Mouse (Mus musculus) embryo, embryonic 11.5 days (tissue): Measurements from ENCODE around the gene Ccdc138.
"Not testable (repeated sequence)": the region's sequence is repeated elsewhere in the genome, so short reads cannot be mapped to it uniquely, and the experiment has no call there.

ENCODE experiments used
- DNase-seq: peaks from one replicate; pipeline ENCODE4 v3.0.0-alpha.2; 2012; ENCODE audit warnings: low read depth, low spot score

The Ccdc138 gene

GRCm38 (mm10) chr10:58497320-58498284 lies at the start of gene Ccdc138:
Ccdc138 (plus strand) TSS chr10:58497948.
- peak; percentile 83 for DNase-seq

GRCm38 (mm10) chr10:58451575-58451974 lies 46.2 kb upstream of the Ccdc138 start:
- no peak for DNase-seq

GRCm38 (mm10) chr10:58452185-58452584 lies 45.6 kb upstream of the Ccdc138 start:
- DNase-seq = no peak

- no peak for DNase-seq
These were observed 37.9 kb upstream of the Ccdc138 start for GRCm38 (mm10) chr10:58459896-58460295.

GRCm38 (mm10) chr10:58477086-58477755 lies 20.5 kb upstream of the Ccdc138 start:
- no peak for DNase-seq

- no peak for DNase-seq
These were observed 19.6 kb upstream of the Ccdc138 start for GRCm38 (mm10) chr10:58478071-58478578.

GRCm38 (mm10) chr10:58479954-58480490 lies 17.7 kb upstream of the Ccdc138 start:
- DNase-seq = no peak

- no peak for DNase-seq
These were observed 6.7 kb upstream of the Ccdc138 start for GRCm38 (mm10) chr10:58491031-58491430.

GRCm38 (mm10) chr10:58495637-58496036 lies 2.1 kb upstream of the Ccdc138 start:
- DNase-seq = no peak

- no peak for DNase-seq
These were observed 1.0 kb upstream of the Ccdc138 start for GRCm38 (mm10) chr10:58496732-58497131.

GRCm38 (mm10) chr10:58498516-58498915 lies 768 bp downstream of the Ccdc138 start:
- no peak for DNase-seq

GRCm38 (mm10) chr10:58529358-58529757 lies 31.6 kb downstream of the Ccdc138 start:
- no peak for DNase-seq

- DNase-seq = no peak
These were observed 33.4 kb downstream of the Ccdc138 start for GRCm38 (mm10) chr10:58530896-58531790.

- no peak for DNase-seq
These were observed 34.4 kb downstream of the Ccdc138 start for GRCm38 (mm10) chr10:58532177-58532576.

- not testable (repeated sequence) for DNase-seq
These were observed 38.5 kb downstream of the Ccdc138 start for GRCm38 (mm10) chr10:58536276-58536675.

- DNase-seq = no peak
These were observed 42.9 kb downstream of the Ccdc138 start for GRCm38 (mm10) chr10:58540613-58541012.

GRCm38 (mm10) chr10:58548739-58549138 lies 51.0 kb downstream of the Ccdc138 start:
- no peak for DNase-seq

- DNase-seq = no peak
These were observed 57.1 kb downstream of the Ccdc138 start for GRCm38 (mm10) chr10:58554693-58555387.

- peak; percentile 9 for DNase-seq
These were observed 61.4 kb downstream of the Ccdc138 start for GRCm38 (mm10) chr10:58559098-58559497.

GRCm38 (mm10) chr10:58559901-58560300 lies 62.2 kb downstream of the Ccdc138 start:
- peak; percentile 40 for DNase-seq
